In the genomic region with DNA sequence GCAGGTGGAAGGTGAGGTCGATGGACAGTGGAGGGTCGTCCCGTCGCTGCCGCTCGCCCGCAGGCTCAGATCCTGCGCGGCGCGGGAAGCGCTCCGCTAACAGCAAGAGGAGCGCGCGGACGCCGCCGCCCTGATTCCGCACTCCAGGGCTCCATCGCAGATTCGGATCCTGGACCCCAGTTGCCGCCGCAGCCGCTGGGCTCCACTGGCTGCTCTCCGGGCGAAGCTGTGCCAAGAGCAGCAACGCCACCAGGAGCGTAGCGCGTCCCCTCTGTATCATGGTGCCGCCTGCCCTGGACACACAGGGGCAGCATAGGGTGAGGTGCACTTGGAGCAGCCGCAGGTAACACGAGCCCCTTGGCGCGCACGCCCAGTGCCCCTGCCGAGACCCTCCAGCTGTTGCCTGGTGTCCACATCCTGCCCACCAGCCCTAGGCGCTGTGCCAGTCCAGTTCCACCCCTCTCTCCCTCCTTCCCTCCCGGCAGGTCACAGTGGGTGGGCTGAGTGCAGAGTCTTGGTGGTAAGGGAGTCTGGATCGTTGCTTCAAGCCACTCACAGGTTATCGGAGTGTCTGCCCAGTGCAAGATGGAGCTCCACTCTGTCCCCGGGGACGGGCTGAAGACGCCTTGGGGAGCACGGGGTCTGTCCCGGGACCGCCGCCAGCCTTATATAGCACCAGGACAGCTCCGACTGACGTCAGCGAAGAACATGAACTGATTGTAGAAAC, we compare ENCODE assay signal across 10 mouse cellular contexts. TPM values are rescaled to one million over a fixed set of nuclear protein-coding genes. Genes with fewer than 3 reads are reported as not detected.
DNase-seq lines count a peak whose midpoint lies in the region; ATAC-seq and TF ChIP-seq lines count a peak whose summit lies in the region.
"Had no signal": no experiment of that assay in that cellular context is flagged by ENCODE, and none has a peak within 500 bp of the region (broad histone marks: within the 10 kb centered on the region; RNA-seq: fewer than 3 reads in every experiment).

Ucn (minus strand) TSS at position 589 of the 727 bp plus-strand sequence.

- H3K9ac ChIP-seq in forebrain, postnatal 0 days = 0 out of 2 replicates have a peak within 1 kb of the TSS, but pooled peaks have one; percentile 10
- H3K9ac ChIP-seq in limb, embryonic 15.5 days = no peak within 1 kb of the TSS

- H3K27ac ChIP-seq in forebrain, postnatal 0 days (ENCODE audit: low read depth, low read length) = no peak within 1 kb of the TSS
- no peak within 1 kb of the TSS for H3K27ac ChIP-seq in limb, embryonic 15.5 days

- intact Hi-C loops in left cerebral cortex, postnatal 14 days (cut with DNase I) = no loop called here

- no peaks in the 10 kb centered on the region for H3K9me3 ChIP-seq in forebrain, postnatal 0 days (ENCODE audit: low read length)
- no peaks in the 10 kb centered on the region for H3K9me3 ChIP-seq in limb, embryonic 15.5 days

- TF ChIP-seq CTCF in forebrain, postnatal 0 days (IDR thresholded peaks at IDR 0.05; ENCODE audit: low read depth) = 0 out of 2 replicates have a peak, but pooled peaks have one; percentile 7

- H3K4me3 ChIP-seq in forebrain, postnatal 0 days (ENCODE audit: low read depth, low read length) = peak within 1 kb of the TSS; percentile 33
- H3K4me3 ChIP-seq in limb, embryonic 15.5 days = peak within 1 kb of the TSS; percentile 22
- H3K4me3 ChIP-seq: erythroblast, embryonic 14.5 days had no signal

- H3K36me3 ChIP-seq in forebrain, postnatal 0 days (ENCODE audit: insufficient read depth) = peaks cover 5% of the 10 kb centered on the region; the same call in 1 of the 2 replicates
- H3K36me3 ChIP-seq in limb, embryonic 15.5 days = peaks cover 11% of the 10 kb centered on the region

- peak; percentile 23 for DNase-seq in gastrocnemius, postnatal 10 days
- no peak for DNase-seq in gastrocnemius, postnatal 4 days (ENCODE audit: low spot score in 2 of 2)
- DNase-seq in ES-CJ7 (ENCODE audit: low read depth, low spot score) = peak; percentile 40
- DNase-seq in forebrain, postnatal 0 days = no peak
- DNase-seq in urinary bladder, adult 18-20 months (ENCODE audit: low spot score in 2 of 2) = no peak
- no peak for DNase-seq in left cerebral cortex, postnatal 14 days (ENCODE audit: low spot score in 2 of 2)

- ATAC-seq in forebrain, postnatal 0 days = peak; percentile 14; the same call in 1 of the 2 replicates
- ATAC-seq in limb, embryonic 15.5 days (ENCODE audit: insufficient number of reproducible peaks, low FRiP score, low TSS enrichment, low read depth) = no peak
- ATAC-seq in monocyte, adult 5-6 weeks (replicated peaks; ENCODE audit: insufficient number of reproducible peaks, low FRiP score, low TSS enrichment, poor library complexity, severe bottlenecking) = no peak

- 2% methylated on average over 52 of the region's 52 CpGs for WGBS in forebrain, postnatal 0 days
- 2% methylated on average over 52 of the region's 52 CpGs for WGBS in limb, embryonic 15.5 days

- peaks cover 15% of the 10 kb centered on the region for H3K4me1 ChIP-seq in forebrain, postnatal 0 days (ENCODE audit: insufficient read depth)
- peaks cover 24% of the 10 kb centered on the region for H3K4me1 ChIP-seq in limb, embryonic 15.5 days

- peak within 1 kb of the TSS; percentile 63 for H3K4me2 ChIP-seq in forebrain, postnatal 0 days (ENCODE audit: low read depth)
- H3K4me2 ChIP-seq in limb, embryonic 15.5 days = peak within 1 kb of the TSS; percentile 33

- peaks cover 49% of the 10 kb centered on the region for H3K27me3 ChIP-seq in forebrain, postnatal 0 days (ENCODE audit: insufficient read depth, low read length)
- H3K27me3 ChIP-seq in limb, embryonic 15.5 days = peaks cover 67% of the 10 kb centered on the region

RNA-seq across cellular contexts. Expression of gene Ucn, which starts in this region (rescaled TPM):
- total RNA-seq in gastrocnemius, postnatal 10 days (2021) = not detected
- under 1 TPM in 1 of 2 experiments, not detected in 1; 0.62 TPM for total RNA-seq in gastrocnemius, postnatal 4 days (2021)
- not detected in 2 replicates for total RNA-seq in forebrain, postnatal 0 days (2014; rRNA removed)
- polyA plus RNA-seq in forebrain, postnatal 0 days (2015; fragmentation: Nextera tagmentation; extraction: Ambion mirVana) = not detected in 2 replicates
- not detected in 2 replicates for polyA plus RNA-seq in limb, embryonic 15.5 days (2015; fragmentation: Nextera tagmentation; extraction: Ambion mirVana)
- total RNA-seq in monocyte, adult 5-6 weeks (2017) = not detected in 3 replicates
- total RNA-seq in left cerebral cortex, postnatal 14 days (2021) = 1 to 10 TPM; 2.5 to 2.7 TPM
- total RNA-seq: neutrophil, adult 5-6 weeks had no signal
- polyA plus RNA-seq: erythroblast, embryonic 14.5 days had no signal

Comparison
In these comparisons a context has a peak if more than half of its experiments do, and no peak if none do; other contexts are left out.
1. Peak in DNase-seq in gastrocnemius, postnatal 10 days; RNA of the gene not detected or under 1 TPM.
2. Peak in ATAC-seq, H3K4me3 ChIP-seq, H3K9ac ChIP-seq and H3K4me2 ChIP-seq in forebrain, postnatal 0 days; RNA of the gene not detected or under 1 TPM.